Mouse (Mus musculus): ENCODE results near the gene Rph3al.

Rph3al gene

DNA sequence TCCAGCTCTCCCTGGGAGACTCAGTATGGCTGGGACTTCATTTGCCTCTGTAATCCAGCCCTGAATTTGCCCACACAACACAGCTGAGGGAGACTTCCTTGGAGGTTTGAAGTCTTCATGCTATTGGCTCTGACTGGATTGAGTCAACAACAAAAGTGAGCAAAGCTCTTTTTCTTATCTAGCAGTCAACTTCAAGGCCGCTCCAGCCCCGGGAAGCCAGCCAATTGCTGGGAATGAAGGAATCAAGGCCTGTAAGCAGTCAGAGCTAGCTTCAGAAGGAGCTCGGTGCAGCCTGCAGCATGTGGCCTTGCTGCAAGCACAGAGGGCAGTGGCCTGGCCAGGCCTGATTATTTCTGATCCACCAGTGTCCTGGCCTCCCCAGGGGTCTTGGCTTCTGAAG lies 126.3 kb downstream of the Rph3al start:
- peak; percentile 85 for DNase-seq (ENCODE audit: low spot score)

DNA sequence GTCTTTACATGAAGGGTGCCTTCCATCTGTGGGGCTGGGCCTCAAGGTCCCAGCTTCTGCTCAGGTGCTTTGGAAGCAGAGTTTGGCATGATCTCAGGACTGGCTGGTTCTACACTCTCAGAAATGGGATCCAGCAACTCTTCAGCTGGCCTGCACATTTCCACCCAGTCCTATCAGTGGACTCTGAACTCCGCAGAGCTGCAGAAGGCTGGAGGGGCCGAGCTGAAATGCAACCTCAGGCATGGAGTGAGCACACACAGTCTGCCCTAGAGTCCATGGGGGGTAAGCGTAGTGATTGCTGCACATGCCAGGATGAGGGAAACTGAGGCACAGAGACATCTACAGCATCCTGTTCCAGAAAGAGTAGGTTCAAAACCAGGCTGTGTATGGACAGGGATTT lies 127.7 kb downstream of the Rph3al start:
- DNase-seq (ENCODE audit: low spot score) = no peak

- DNase-seq (ENCODE audit: low spot score) = peak; percentile 34
Measured at GRCm38 (mm10) chr11:75807486-75807885, 130.7 kb downstream of the Rph3al start.

DNA sequence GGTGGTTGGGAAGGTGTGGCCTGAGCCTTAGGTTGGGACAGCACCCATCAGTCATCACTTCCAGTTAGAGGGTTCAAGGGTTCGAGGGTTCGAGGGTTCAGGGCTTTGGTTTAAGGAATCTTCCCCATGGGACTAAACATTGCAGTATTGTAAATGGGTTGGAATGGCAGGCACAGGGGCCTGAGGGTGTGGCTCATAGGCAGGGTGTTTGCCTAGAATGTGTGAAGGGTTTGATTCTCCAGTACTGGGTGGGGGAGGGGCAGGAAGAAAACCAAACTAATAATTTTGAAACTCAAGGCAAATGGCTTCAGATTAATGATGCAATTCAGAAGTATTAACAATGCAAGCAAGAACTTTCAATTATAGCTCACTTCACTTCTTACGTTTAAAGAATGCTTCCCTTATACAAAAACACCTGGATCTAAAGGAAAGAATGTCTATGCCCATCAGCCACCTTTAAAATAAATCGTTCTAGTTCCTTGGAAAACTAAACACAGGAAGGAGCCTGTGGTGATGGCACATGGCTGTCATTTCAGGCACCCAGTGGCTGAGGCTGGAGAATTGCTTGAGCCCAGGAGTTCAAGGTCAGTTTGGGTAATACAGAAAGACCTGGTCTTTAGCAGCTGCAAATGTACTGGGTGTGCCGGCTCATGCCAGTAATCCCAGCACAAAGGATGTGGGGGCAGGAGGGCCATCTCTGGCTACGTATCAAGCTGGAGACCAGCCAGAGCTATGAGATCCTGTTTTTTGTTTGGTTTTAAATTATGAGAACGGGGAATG lies 136.3 kb downstream of the Rph3al start:
- no peak for DNase-seq (ENCODE audit: low spot score)

GRCm38 (mm10) chr11:75801369-75801768 lies 136.9 kb downstream of the Rph3al start:
- DNase-seq (ENCODE audit: low spot score) = no peak

DNA sequence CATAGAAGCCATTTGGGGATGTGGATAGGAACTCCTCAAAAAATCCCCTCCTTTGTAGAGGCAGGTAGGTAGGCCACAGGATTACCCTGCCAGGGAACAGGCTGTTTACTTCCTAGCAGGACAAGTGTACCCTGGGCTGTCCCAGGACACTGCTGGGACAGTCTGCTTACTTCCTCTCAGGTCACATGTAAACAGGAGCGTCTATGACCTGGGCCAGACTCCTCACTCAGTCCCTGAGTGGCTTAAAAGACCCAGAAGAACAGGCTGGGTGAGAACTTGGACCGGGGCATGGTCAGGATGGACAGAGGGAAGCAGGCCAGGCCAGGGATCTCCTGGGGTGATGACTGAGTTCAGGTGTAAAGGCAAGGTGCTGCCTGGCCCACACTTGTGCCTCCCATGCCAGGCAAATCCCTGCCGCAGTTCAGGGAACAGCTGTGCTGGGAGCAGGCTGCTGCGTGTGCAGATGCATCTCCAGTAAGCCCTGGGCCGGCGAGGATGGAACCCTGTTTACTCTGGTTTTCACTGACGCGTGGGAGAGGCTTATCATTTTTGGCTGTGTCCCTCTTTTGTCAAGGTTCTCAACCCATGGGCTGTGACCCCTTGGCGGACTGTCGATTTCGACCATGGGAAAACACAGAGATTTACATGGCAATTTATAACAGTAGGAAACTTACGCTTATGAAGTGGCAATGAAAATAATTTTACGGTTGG lies 141.5 kb downstream of the Rph3al start:
- no peak for DNase-seq (ENCODE audit: low spot score)

GRCm38 (mm10) chr11:75796029-75796445 lies 142.2 kb downstream of the Rph3al start, which contains the start of gene Doc2b:
TSS of gene Doc2b (minus strand) at chr11:75796049.
- DNase-seq (ENCODE audit: low spot score) = no peak

GRCm38 (mm10) chr11:75795321-75795636 lies 142.9 kb downstream of the Rph3al start:
- DNase-seq (ENCODE audit: low spot score) = no peak

DNA sequence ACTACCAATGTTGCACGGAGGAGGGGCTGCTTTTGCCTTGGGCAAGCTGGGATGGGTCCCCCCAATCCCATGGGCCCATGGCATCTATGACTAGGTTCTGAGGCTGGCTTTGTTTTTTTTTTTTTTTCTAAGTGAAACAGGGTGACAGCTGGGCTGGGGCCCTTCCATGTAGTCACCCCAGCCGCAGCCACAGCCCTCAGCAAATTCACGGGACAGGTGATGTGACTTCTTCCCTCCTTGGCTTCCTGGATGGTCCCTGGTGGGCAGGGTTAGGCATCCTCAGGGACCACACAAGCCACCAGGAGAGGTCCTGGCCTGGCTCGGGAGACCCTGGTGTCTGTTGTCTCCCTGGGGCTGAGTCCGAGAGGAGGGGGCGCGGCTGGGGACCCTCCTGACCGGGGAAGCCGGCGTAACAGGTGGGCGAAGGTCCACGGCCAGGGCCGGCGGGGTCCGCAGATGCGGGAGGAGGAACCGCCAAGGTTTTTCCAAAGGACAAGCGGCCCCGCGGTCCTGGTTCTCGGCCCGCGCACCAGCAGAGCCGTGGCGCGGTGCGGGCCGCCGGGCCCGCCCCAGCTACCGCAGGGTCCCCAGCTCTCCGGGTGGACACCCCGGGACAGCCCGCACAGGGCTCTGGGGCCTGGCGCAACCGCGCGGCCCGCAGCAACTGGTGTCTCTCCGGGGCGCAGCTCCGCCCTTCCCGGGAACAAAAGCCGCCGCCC lies 143.5 kb downstream of the Rph3al start:
- no peak for DNase-seq (ENCODE audit: low spot score)

DNA sequence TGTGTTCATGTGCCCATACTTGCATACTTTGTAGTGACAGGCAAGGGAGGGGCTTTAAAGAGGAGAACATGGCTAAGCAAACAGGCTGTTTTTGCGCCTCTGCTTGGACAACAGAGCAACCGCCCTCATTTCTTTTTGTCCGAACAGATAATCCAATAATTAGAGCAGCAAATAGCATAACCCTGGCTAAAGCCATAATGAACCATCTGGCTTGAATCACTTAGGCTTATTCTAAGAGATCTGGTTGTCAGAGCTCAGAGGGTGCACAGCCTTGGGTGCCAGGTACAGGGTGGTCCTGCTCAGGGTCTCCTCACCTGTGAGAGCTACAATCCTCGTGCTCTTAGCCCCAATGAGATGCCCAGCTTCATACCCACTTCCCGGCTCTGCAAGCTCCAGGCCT lies 144.9 kb downstream of the Rph3al start:
- DNase-seq (ENCODE audit: low spot score) = peak; percentile 42

DNA sequence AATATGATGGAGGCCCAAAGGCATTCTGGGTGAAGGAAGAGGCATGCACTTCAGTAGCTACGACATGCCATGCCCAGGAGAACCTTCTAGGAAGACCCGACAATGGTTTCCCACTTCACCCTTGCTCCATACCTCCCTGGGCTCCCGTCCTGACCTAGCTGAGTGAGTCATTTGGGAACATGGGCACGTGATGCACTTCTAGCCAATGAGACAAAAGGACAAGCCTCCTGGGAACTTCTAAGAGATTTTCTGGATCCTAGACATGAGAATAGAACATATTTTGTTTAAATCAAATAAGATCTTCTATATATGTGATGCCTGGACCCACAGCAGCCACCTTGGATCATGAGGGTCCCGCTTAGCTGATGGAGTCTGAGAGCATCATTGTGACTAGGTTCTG lies 145.7 kb downstream of the Rph3al start:
- DNase-seq (ENCODE audit: low spot score) = peak; percentile 33

GRCm38 (mm10) chr11:75785897-75786296 lies 152.3 kb downstream of the Rph3al start:
- no peak for DNase-seq (ENCODE audit: low spot score)

DNA sequence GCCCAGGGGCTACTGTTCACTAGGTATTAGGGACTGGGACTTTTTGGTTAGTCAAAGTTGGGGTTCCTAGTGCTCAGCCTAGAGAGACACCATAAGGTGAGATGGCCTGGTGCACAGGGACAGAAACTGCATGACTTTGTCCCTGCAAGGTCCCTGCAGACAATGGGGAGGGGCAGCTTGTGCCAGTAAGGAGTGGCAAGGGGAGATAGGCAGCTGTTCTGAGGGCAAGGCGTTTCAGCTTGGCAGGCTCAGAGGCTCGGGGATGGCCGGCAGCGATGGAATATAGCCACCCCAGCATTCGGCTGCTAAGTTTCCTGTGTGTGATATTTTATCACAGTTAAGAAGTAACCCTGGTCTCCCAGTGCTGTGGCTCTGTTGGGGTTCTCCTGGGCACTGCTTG lies 154.4 kb downstream of the Rph3al start:
- DNase-seq (ENCODE audit: low spot score) = no peak

DNA sequence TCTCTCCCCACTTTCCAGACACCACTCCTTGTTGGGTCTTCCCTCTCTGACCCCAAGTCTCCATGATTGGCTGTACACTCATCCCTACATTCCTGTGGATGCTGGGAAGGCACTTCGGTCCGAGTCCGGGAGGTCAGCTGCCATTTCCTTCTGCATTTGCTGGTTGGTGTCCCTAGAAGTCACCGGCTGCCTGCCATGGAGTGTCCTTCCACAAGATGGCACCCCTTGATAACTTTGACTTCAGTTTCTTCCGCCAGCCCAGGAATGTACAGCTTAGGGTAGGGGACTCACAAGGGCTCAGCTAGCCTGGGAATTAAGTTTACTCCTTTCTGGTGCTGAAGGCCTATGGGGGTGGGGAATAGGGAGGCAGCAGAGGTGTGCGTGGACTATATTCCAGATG lies 156.3 kb downstream of the Rph3al start:
- DNase-seq (ENCODE audit: low spot score) = peak; percentile 74
